Mouse (Mus musculus) erythroblast, embryonic 14.5 days (primary cell): Measurements from ENCODE around the gene Pax8.

ENCODE experiments used
- GATA1 ChIP-seq: IDR thresholded peaks from 2 replicates; pipeline ENCODE4 v1.6.1; 2012; ENCODE audit warnings: low read length, inconsistent platforms, mixed read lengths
- TAL1 ChIP-seq: IDR thresholded peaks from 3 replicates; pipeline ENCODE4 v1.6.1; 2012; ENCODE audit warnings: low read length, inconsistent platforms, mixed read lengths

DNA sequence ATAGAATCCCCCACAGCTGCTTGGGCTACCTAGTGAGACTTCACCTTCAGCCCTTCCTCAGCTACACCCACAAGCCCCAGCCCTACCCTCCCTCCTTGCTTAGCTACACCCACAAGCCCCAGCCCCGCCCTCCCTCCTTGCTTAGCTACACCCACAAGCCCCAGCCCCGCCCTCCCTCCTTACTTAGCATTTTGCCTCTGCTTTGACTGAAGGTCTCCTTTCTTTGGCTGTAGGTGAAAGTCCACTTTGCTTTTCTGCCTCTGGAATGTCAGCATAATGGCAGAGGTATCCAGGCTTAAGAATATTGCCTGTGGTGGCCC lies 14.6 kb downstream of the Pax8 start:
- TF ChIP-seq TAL1 (no peak), GATA1 (no peak)
